8 mouse cellular contexts compared by ENCODE assay signal in the genomic region with DNA sequence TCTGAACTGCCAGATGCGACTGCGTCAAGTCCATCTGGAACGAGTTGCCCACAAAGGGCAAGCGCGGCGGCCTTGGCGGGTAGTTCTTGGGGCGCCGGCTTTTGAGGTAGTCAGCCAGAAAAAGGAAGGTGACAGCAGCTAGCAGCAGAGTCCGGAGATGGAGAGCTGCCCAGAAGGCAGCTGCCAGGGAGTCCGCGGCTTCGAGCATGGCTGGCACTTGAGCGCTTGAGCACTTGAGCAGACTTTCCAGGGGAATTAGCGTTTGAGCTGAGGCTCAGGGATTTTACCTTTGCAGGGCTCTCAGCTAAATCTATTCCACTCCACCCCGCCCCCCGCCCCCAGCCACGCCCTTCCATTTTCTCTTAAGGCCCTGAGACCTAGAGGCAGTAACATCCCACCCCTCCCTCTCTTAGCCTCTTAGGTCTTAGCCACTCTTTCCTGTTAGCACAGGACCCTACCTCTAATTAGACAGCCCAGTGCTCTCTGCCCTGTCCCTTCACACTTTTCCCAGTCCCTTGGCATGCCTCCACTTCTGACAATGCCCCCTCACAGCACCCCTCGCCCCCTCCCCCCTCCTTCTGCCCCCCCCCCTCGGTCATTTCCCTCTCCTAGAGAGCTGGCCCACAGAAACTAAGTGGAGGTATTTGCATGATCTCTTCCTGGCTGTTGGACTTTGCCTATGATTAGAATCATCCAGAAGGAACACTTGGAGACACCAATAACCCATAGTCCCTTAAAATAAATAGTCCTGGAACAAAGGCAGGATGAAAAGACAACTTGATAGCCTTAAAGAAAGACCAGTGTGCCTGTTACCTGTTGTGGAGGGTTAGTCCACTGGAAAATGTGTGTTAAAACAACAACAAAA. TPM values are rescaled to one million over a fixed set of nuclear protein-coding genes. Genes with fewer than 3 reads are reported as not detected.
DNase-seq lines count a peak whose midpoint lies in the region; ATAC-seq lines count a peak whose summit lies in the region.

A gene (minus strand): TSS at position 286 of the 865 bp plus-strand sequence.

- peak; percentile 51 for DNase-seq in ZHBTc4 (ENCODE audit: low read depth, low spot score)
- peak; percentile 53 for DNase-seq in cerebellum, adult 11 months
- peak; percentile 59 for DNase-seq in hindbrain, embryonic 14.5 days (ENCODE audit: low spot score)
- peak; percentile 22 to 46 for DNase-seq in layer of hippocampus, postnatal 14 days (ENCODE audit: low spot score in 2 of 2)
- DNase-seq in urinary bladder, adult 2 months (ENCODE audit: low spot score) = no peak

- peak within 1 kb of the TSS; percentile 46 for H3K4me2 ChIP-seq in forebrain, embryonic 15.5 days (replicated peaks)
- H3K4me2 ChIP-seq in hindbrain, embryonic 14.5 days (replicated peaks) = peak within 1 kb of the TSS; percentile 48
- H3K4me2 ChIP-seq in neural tube, embryonic 14.5 days (ENCODE audit: low read depth, low read length) = peak within 1 kb of the TSS; percentile 33; the same call in 1 of the 2 replicates

- 6% methylated on average over 20 of the region's 20 CpGs for WGBS in forebrain, embryonic 15.5 days
- WGBS in hindbrain, embryonic 14.5 days = 12% methylated on average over 20 of the region's 20 CpGs
- 11% methylated on average over 20 of the region's 20 CpGs for WGBS in neural tube, embryonic 14.5 days

- H3K27me3 ChIP-seq in forebrain, embryonic 15.5 days = no peaks in the 10 kb centered on the region
- no peaks in the 10 kb centered on the region for H3K27me3 ChIP-seq in hindbrain, embryonic 14.5 days (ENCODE audit: control insufficient read depth, insufficient read depth, low read length)
- no peaks in the 10 kb centered on the region for H3K27me3 ChIP-seq in neural tube, embryonic 14.5 days (ENCODE audit: control insufficient read depth, insufficient read depth, low read length)

- peak within 1 kb of the TSS; percentile 25 for H3K4me3 ChIP-seq in forebrain, embryonic 15.5 days
- peak within 1 kb of the TSS; percentile 13; the same call in 1 of the 2 replicates for H3K4me3 ChIP-seq in hindbrain, embryonic 14.5 days (replicated peaks; ENCODE audit: low read length)
- H3K4me3 ChIP-seq in neural tube, embryonic 14.5 days (ENCODE audit: low read depth, low read length) = no peak within 1 kb of the TSS

- no peak within 1 kb of the TSS; the same call in 1 of the 2 replicates for H3K9ac ChIP-seq in forebrain, embryonic 15.5 days (replicated peaks)
- H3K9ac ChIP-seq in hindbrain, embryonic 14.5 days = peak within 1 kb of the TSS; percentile 39; the same call in 1 of the 2 replicates
- no peak within 1 kb of the TSS for H3K9ac ChIP-seq in neural tube, embryonic 14.5 days (replicated peaks; ENCODE audit: low read depth, low read length)

- ATAC-seq in forebrain, embryonic 15.5 days (replicated peaks) = peak; percentile 94
- peak; percentile 81; the same call in 1 of the 2 replicates for ATAC-seq in hindbrain, embryonic 14.5 days (ENCODE audit: low FRiP score)
- ATAC-seq in neural tube, embryonic 14.5 days (ENCODE audit: low read depth) = peak; percentile 63; the same call in 1 of the 2 replicates
- no peak for ATAC-seq in inflammation-experienced regulatory T-cells, adult 6 months

- H3K36me3 ChIP-seq in forebrain, embryonic 15.5 days = no peaks in the 10 kb centered on the region
- H3K36me3 ChIP-seq in hindbrain, embryonic 14.5 days (replicated peaks; ENCODE audit: control insufficient read depth, insufficient read depth) = no peaks in the 10 kb centered on the region
- H3K36me3 ChIP-seq in neural tube, embryonic 14.5 days (ENCODE audit: control insufficient read depth, insufficient read depth, low read length) = no peaks in the 10 kb centered on the region

- no peak within 1 kb of the TSS for H3K27ac ChIP-seq in forebrain, embryonic 15.5 days (replicated peaks)
- H3K27ac ChIP-seq in hindbrain, embryonic 14.5 days = no peak within 1 kb of the TSS
- no peak within 1 kb of the TSS for H3K27ac ChIP-seq in neural tube, embryonic 14.5 days (ENCODE audit: low read depth, low read length)

- H3K4me1 ChIP-seq in forebrain, embryonic 15.5 days = peaks cover 8% of the 10 kb centered on the region
- H3K4me1 ChIP-seq in hindbrain, embryonic 14.5 days (replicated peaks; ENCODE audit: control insufficient read depth, insufficient read depth, low read length) = 0 out of 2 replicates have a peak, but pooled peaks cover 2% of the 10 kb centered on the region
- H3K4me1 ChIP-seq in neural tube, embryonic 14.5 days (ENCODE audit: control insufficient read depth, insufficient read depth, low read length) = no peaks in the 10 kb centered on the region

- H3K9me3 ChIP-seq in forebrain, embryonic 15.5 days = no peaks in the 10 kb centered on the region
- H3K9me3 ChIP-seq in hindbrain, embryonic 14.5 days (ENCODE audit: control insufficient read depth, low read length) = no peaks in the 10 kb centered on the region
- no peaks in the 10 kb centered on the region for H3K9me3 ChIP-seq in neural tube, embryonic 14.5 days (ENCODE audit: control insufficient read depth, low read length)

RNA-seq across cellular contexts. Expression of the gene that starts here (rescaled TPM):
- 0.10 and 0.14 TPM in 2 replicates for polyA plus RNA-seq in forebrain, embryonic 15.5 days (2015; fragmentation: Nextera tagmentation; extraction: Ambion mirVana)
- polyA plus RNA-seq in hindbrain, embryonic 14.5 days (2014; fragmentation: Nextera tagmentation; extraction: Ambion mirVana) = not detected in 2 replicates
- 1 to 10 TPM in 1 of 2 experiments, under 1 TPM in 1; 0.90 to 1.1 TPM for total RNA-seq in layer of hippocampus, postnatal 14 days (2021)
- polyA plus RNA-seq in neural tube, embryonic 14.5 days (2014; fragmentation: Nextera tagmentation; extraction: Ambion mirVana) = not detected in 2 replicates
- polyA plus RNA-seq in urinary bladder, adult 2 months (2012; rRNA removed) = not detected in 2 replicates
- polyA plus RNA-seq in inflammation-experienced regulatory T-cells, adult 6 months (2017; shearing (Covaris generic)) = not detected

Comparison
In these comparisons a context has a peak if more than half of its experiments do, and no peak if none do; other contexts are left out.
1. Peak in ATAC-seq, H3K4me3 ChIP-seq and H3K4me2 ChIP-seq in forebrain, embryonic 15.5 days; RNA of the gene not detected or under 1 TPM.
2. Peak in DNase-seq, ATAC-seq, H3K4me3 ChIP-seq, H3K9ac ChIP-seq and H3K4me2 ChIP-seq in hindbrain, embryonic 14.5 days; RNA of the gene not detected or under 1 TPM.
3. Peak in ATAC-seq and H3K4me2 ChIP-seq in neural tube, embryonic 14.5 days; RNA of the gene not detected or under 1 TPM.